Mouse (Mus musculus): ENCODE results near the gene Slc35f3. TPM values are rescaled to one million over a fixed set of nuclear protein-coding genes. Genes with fewer than 3 reads are reported as not detected.

The Slc35f3 gene
- polyA plus RNA-seq, 1 experiment from 2014 or later: 1.2 TPM

GRCm38 (mm10) chr8:126324931-126325330 lies 26.6 kb downstream of the Slc35f3 start:
- no peak overlapping the region for H3K4me3 ChIP-seq (replicated peaks; ENCODE audit: low read length)
- no peaks in the 10 kb centered on the region for H3K27me3 ChIP-seq (replicated peaks; ENCODE audit: control insufficient read depth, insufficient read depth, low read length)
- 54% methylated on average over 2 of the region's 2 CpGs for WGBS
- H3K9ac ChIP-seq (replicated peaks; ENCODE audit: low read depth, low read length): no peak overlapping the region
- H3K36me3 ChIP-seq (ENCODE audit: control insufficient read depth, insufficient read depth): no peaks in the 10 kb centered on the region
- no peak for ATAC-seq
- H3K4me2 ChIP-seq (ENCODE audit: low read length): no peak overlapping the region
- no peaks in the 10 kb centered on the region for H3K4me1 ChIP-seq (replicated peaks; ENCODE audit: control insufficient read depth, insufficient read depth, low read length)
- H3K9me3 ChIP-seq (ENCODE audit: control insufficient read depth, low read length): 0 out of 2 replicates have a peak, but pooled peaks cover 2% of the 10 kb centered on the region
- no peak overlapping the region for H3K27ac ChIP-seq (ENCODE audit: low read length)

DNA sequence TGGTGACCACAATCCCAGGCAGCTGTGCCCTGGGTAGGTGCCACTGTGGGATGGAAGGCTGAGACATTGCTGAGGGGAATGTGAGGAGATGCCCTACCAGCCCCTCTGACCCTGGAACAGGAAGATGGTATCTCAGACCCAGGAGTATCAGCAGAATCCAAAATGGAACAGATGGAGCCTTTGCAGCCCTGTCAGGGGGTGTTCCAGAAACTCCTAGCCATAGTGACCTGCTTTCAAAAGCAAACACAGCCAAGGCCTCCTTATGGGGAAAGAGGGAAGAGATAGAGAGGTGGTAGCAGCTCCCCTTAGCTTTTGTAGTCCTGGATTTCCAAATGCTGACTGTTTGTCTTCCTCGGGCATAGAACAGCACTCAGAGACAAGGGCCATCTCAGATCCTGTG lies 27.8 kb downstream of the Slc35f3 start:
- H3K27me3 ChIP-seq (replicated peaks; ENCODE audit: control insufficient read depth, insufficient read depth, low read length): no peaks in the 10 kb centered on the region
- no peak for ATAC-seq
- 0 out of 2 replicates have a peak, but pooled peaks cover 2% of the 10 kb centered on the region for H3K9me3 ChIP-seq (ENCODE audit: control insufficient read depth, low read length)
- no peak overlapping the region for H3K27ac ChIP-seq (ENCODE audit: low read length)
- H3K4me1 ChIP-seq (replicated peaks; ENCODE audit: control insufficient read depth, insufficient read depth, low read length): no peaks in the 10 kb centered on the region
- 68% methylated on average over 1 of the region's 1 CpGs for WGBS
- H3K4me2 ChIP-seq (ENCODE audit: low read length): no peak overlapping the region
- no peaks in the 10 kb centered on the region for H3K36me3 ChIP-seq (ENCODE audit: control insufficient read depth, insufficient read depth)
- no peak overlapping the region for H3K4me3 ChIP-seq (replicated peaks; ENCODE audit: low read length)
- H3K9ac ChIP-seq (replicated peaks; ENCODE audit: low read depth, low read length): no peak overlapping the region

DNA sequence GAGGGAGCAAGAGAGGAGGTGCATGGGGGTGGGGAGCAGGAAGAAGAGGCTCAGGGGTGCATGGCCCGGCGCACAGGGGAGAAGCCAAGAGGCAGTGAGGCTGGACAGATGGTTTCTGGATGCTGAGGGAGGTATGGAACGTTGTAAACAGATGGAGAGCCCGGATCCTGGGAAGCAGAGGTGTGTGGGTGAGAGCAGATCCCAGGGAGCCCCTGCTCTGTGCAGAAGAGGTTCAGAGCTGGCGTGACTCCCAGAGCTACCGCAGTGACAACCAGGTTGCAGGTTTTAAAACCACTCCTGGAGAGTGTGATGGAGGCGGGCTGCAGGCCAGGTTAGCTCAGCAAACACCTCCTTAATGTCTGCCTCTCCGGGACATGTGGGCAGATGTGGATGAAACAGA lies 28.4 kb downstream of the Slc35f3 start:
- H3K9ac ChIP-seq (replicated peaks; ENCODE audit: low read depth, low read length): no peak overlapping the region
- no peaks in the 10 kb centered on the region for H3K27me3 ChIP-seq (replicated peaks; ENCODE audit: control insufficient read depth, insufficient read depth, low read length)
- ATAC-seq: no peak
- H3K4me1 ChIP-seq (replicated peaks; ENCODE audit: control insufficient read depth, insufficient read depth, low read length): no peaks in the 10 kb centered on the region
- 67% methylated on average over 8 of the region's 8 CpGs for WGBS
- H3K27ac ChIP-seq (ENCODE audit: low read length): no peak overlapping the region
- no peak overlapping the region for H3K4me3 ChIP-seq (replicated peaks; ENCODE audit: low read length)
- H3K4me2 ChIP-seq (ENCODE audit: low read length): no peak overlapping the region
- H3K9me3 ChIP-seq (ENCODE audit: control insufficient read depth, low read length): 0 out of 2 replicates have a peak, but pooled peaks cover 2% of the 10 kb centered on the region
- no peaks in the 10 kb centered on the region for H3K36me3 ChIP-seq (ENCODE audit: control insufficient read depth, insufficient read depth)

DNA sequence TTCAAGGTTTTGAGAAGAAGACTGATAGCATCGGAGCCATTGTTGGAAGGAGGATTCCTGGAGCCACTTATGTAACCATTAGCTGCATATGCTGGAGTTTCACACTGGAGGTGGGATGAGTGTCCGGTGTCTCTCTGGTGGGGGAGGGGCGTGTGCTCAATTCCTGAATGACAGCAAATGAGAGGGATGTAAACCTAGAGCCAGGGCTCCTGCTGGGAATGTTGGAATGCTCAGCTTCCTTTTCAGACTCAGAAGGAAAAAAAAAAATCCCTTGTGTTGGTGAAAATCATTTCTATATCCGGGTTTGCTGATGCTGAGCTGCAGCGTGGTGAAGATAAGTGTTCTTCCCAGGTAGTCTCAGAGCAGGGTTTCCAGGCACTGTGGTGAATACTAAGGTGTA lies 29.4 kb downstream of the Slc35f3 start:
- Histone ChIP-seq H3K4me1 (replicated peaks; ENCODE audit: control insufficient read depth, insufficient read depth, low read length) (no peaks in the 10 kb centered on the region), H3K27me3 (replicated peaks; ENCODE audit: control insufficient read depth, insufficient read depth, low read length) (no peaks in the 10 kb centered on the region), H3K27ac (ENCODE audit: low read length) (no peak overlapping the region), H3K9ac (replicated peaks; ENCODE audit: low read depth, low read length) (no peak overlapping the region), H3K4me2 (ENCODE audit: low read length) (no peak overlapping the region), H3K36me3 (ENCODE audit: control insufficient read depth, insufficient read depth) (no peaks in the 10 kb centered on the region), H3K9me3 (ENCODE audit: control insufficient read depth, low read length) (0 out of 2 replicates have a peak, but pooled peaks cover 2% of the 10 kb centered on the region), H3K4me3 (replicated peaks; ENCODE audit: low read length) (no peak overlapping the region)
- 66% methylated on average over 5 of the region's 5 CpGs for WGBS
- no peak for ATAC-seq

GRCm38 (mm10) chr8:126338864-126339263 lies 40.5 kb downstream of the Slc35f3 start:
- 71% methylated on average over 2 of the region's 3 CpGs for WGBS
- Histone ChIP-seq H3K4me1 (replicated peaks; ENCODE audit: control insufficient read depth, insufficient read depth, low read length) (no peaks in the 10 kb centered on the region), H3K27me3 (replicated peaks; ENCODE audit: control insufficient read depth, insufficient read depth, low read length) (no peaks in the 10 kb centered on the region), H3K27ac (ENCODE audit: low read length) (no peak overlapping the region), H3K9me3 (ENCODE audit: control insufficient read depth, low read length) (no peaks in the 10 kb centered on the region), H3K4me2 (ENCODE audit: low read length) (no peak overlapping the region), H3K9ac (replicated peaks; ENCODE audit: low read depth, low read length) (no peak overlapping the region), H3K4me3 (replicated peaks; ENCODE audit: low read length) (no peak overlapping the region), H3K36me3 (ENCODE audit: control insufficient read depth, insufficient read depth) (no peaks in the 10 kb centered on the region)
- ATAC-seq: no peak

DNA sequence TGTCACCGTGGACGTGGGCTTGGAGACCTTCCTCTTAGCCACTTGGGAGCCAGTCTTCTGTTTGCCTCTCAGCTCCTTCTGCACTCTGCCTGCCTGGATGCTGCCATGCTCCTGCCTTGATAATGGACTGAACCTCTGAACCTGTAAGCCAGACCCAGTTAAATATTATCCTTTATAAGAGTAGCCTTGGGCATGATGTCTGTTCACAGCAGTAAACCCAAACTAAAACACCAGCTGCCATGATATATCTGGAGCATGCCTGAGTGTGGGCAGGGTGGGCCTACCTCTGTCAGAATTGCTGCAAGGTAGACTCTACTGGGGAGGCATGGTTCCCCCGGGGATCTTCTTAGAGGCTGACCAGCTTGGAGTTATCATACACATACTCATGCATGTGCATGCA lies 41.0 kb downstream of the Slc35f3 start:
- no peaks in the 10 kb centered on the region for H3K9me3 ChIP-seq (ENCODE audit: control insufficient read depth, low read length)
- no peak overlapping the region for H3K9ac ChIP-seq (replicated peaks; ENCODE audit: low read depth, low read length)
- no peaks in the 10 kb centered on the region for H3K27me3 ChIP-seq (replicated peaks; ENCODE audit: control insufficient read depth, insufficient read depth, low read length)
- ATAC-seq: no peak
- no peak overlapping the region for H3K4me2 ChIP-seq (ENCODE audit: low read length)
- 88% methylated on average over 3 of the region's 3 CpGs for WGBS
- H3K4me3 ChIP-seq (replicated peaks; ENCODE audit: low read length): no peak overlapping the region
- H3K36me3 ChIP-seq (ENCODE audit: control insufficient read depth, insufficient read depth): no peaks in the 10 kb centered on the region
- no peak overlapping the region for H3K27ac ChIP-seq (ENCODE audit: low read length)
- no peaks in the 10 kb centered on the region for H3K4me1 ChIP-seq (replicated peaks; ENCODE audit: control insufficient read depth, insufficient read depth, low read length)

DNA sequence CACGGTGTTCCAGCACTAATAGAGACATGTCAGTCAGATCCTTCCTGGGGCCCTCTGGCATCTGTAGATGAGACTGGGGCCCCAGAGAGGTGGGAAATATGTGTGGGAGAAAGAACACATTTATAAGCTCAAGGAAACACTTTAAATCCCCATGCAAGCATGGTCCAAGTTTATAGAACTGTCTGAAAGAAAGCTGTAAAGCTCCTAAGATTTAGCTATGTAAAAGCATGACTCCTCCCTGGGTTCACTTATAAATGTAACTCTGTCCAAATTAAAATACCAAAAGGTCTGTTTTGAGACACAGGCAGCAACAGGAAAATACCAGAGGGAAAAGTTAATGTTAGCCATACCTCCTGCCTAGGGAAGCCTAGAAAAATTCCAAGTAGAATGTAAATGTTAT lies 42.8 kb downstream of the Slc35f3 start:
- no peak overlapping the region for H3K9ac ChIP-seq (replicated peaks; ENCODE audit: low read depth, low read length)
- no peaks in the 10 kb centered on the region for H3K9me3 ChIP-seq (ENCODE audit: control insufficient read depth, low read length)
- H3K4me1 ChIP-seq (replicated peaks; ENCODE audit: control insufficient read depth, insufficient read depth, low read length): no peaks in the 10 kb centered on the region
- no peaks in the 10 kb centered on the region for H3K27me3 ChIP-seq (replicated peaks; ENCODE audit: control insufficient read depth, insufficient read depth, low read length)
- no peak overlapping the region for H3K4me2 ChIP-seq (ENCODE audit: low read length)
- H3K36me3 ChIP-seq (ENCODE audit: control insufficient read depth, insufficient read depth): no peaks in the 10 kb centered on the region
- no peak overlapping the region for H3K4me3 ChIP-seq (replicated peaks; ENCODE audit: low read length)
- 65% methylated on average over 1 of the region's 1 CpGs for WGBS
- H3K27ac ChIP-seq (ENCODE audit: low read length): no peak overlapping the region
- ATAC-seq: no peak

GRCm38 (mm10) chr8:126343427-126343826 lies 45.1 kb downstream of the Slc35f3 start:
- Histone ChIP-seq H3K36me3 (ENCODE audit: control insufficient read depth, insufficient read depth) (no peaks in the 10 kb centered on the region), H3K27me3 (replicated peaks; ENCODE audit: control insufficient read depth, insufficient read depth, low read length) (no peaks in the 10 kb centered on the region), H3K4me2 (ENCODE audit: low read length) (no peak overlapping the region), H3K27ac (ENCODE audit: low read length) (no peak overlapping the region), H3K4me1 (replicated peaks; ENCODE audit: control insufficient read depth, insufficient read depth, low read length) (no peaks in the 10 kb centered on the region), H3K9me3 (ENCODE audit: control insufficient read depth, low read length) (no peaks in the 10 kb centered on the region), H3K4me3 (replicated peaks; ENCODE audit: low read length) (no peak overlapping the region), H3K9ac (replicated peaks; ENCODE audit: low read depth, low read length) (no peak overlapping the region)
- WGBS: 88% methylated on average over 5 of the region's 5 CpGs
- no peak for ATAC-seq

- no peak overlapping the region for H3K27ac ChIP-seq (ENCODE audit: low read length)
- ATAC-seq: no peak
- H3K4me3 ChIP-seq (replicated peaks; ENCODE audit: low read length): no peak overlapping the region
- no peak overlapping the region for H3K4me2 ChIP-seq (ENCODE audit: low read length)
- no peaks in the 10 kb centered on the region for H3K36me3 ChIP-seq (ENCODE audit: control insufficient read depth, insufficient read depth)
- no peaks in the 10 kb centered on the region for H3K4me1 ChIP-seq (replicated peaks; ENCODE audit: control insufficient read depth, insufficient read depth, low read length)
- H3K9me3 ChIP-seq (ENCODE audit: control insufficient read depth, low read length): no peaks in the 10 kb centered on the region
- WGBS: 32% methylated on average over 4 of the region's 4 CpGs
- H3K9ac ChIP-seq (replicated peaks; ENCODE audit: low read depth, low read length): no peak overlapping the region
- no peaks in the 10 kb centered on the region for H3K27me3 ChIP-seq (replicated peaks; ENCODE audit: control insufficient read depth, insufficient read depth, low read length)
These were observed 46.7 kb downstream of the Slc35f3 start for GRCm38 (mm10) chr8:126345100-126345499.

DNA sequence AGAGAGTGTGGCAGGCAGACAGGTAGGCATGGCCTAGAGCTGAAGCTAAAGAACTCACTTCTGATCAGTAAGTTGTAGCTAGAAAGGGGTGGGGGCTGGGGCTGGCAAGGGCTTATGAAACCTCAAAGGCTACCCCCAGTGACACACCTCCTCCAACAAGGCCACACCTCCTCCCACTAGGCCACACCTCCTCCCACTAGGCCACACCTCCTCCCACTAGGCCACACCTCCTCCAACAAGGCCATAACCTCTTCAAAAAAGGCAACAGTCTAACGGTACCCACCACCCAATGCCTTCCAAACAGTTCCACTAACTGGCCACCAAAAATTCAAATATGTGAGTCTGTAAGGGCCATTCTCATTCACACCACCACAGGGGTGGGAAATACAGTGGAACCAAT lies 54.9 kb downstream of the Slc35f3 start:
- Histone ChIP-seq H3K36me3 (ENCODE audit: control insufficient read depth, insufficient read depth) (no peaks in the 10 kb centered on the region), H3K27me3 (replicated peaks; ENCODE audit: control insufficient read depth, insufficient read depth, low read length) (no peaks in the 10 kb centered on the region), H3K9me3 (ENCODE audit: control insufficient read depth, low read length) (no peaks in the 10 kb centered on the region), H3K9ac (replicated peaks; ENCODE audit: low read depth, low read length) (no peak overlapping the region), H3K27ac (ENCODE audit: low read length) (no peak overlapping the region), H3K4me2 (ENCODE audit: low read length) (no peak overlapping the region), H3K4me3 (replicated peaks; ENCODE audit: low read length) (no peak overlapping the region), H3K4me1 (replicated peaks; ENCODE audit: control insufficient read depth, insufficient read depth, low read length) (no peaks in the 10 kb centered on the region)
- ATAC-seq: no peak
- 88% methylated on average over 1 of the region's 1 CpGs for WGBS

Measured in forebrain, embryonic 16.5 days (tissue).